Mouse (Mus musculus): ENCODE data around the gene Ephb1. TPM values are rescaled to one million over a fixed set of nuclear protein-coding genes. Genes with fewer than 3 reads are reported as not detected.

Ephb1 gene
- polyA plus RNA-seq, 1 experiment from 2014 or later: 1.7 TPM

DNA sequence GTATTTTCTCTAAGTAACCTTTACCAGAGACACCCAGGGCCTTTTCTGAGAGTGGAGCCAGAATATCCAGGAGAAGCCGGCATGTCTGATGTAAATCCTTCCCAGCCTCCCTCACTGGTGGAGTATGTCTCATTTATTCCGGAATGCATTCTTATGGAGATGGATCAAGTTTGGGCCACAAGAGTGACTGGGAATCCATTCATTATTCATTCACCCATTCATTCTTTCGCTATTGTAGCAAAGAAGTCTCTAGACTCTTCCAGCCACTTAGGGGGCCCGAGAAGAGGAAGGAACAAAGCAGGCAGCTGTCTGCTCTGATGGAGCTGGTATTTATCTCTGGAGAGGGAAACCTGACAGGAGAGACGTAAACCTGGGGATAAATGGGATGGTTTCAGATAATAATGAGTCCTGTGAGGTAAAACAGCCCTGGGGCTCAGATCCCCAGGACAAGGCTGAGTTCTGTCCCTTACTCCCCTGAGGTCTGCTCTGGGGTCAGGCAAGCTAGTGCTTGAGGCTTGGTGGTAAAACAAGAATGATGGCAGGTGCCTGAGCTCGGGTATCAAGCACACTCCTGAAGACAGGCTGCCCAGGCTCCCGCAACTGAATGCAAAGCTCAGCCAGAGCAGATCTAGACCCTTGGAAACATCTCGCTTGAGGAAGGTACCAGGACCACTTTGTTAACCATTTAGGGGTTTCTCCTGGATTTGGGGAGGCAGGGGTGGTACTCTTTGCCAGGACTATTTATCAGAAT, 309.2 kb downstream of the Ephb1 start:
- no peaks in the 10 kb centered on the region for H3K4me1 ChIP-seq (ENCODE audit: control insufficient read depth in 2 of 2, insufficient read depth in 2 of 2, low read length in 2 of 2)
- H3K9me3 ChIP-seq (ENCODE audit: control insufficient read depth, low read length): no peaks in the 10 kb centered on the region
- no peak for ATAC-seq (ENCODE audit: insufficient number of reproducible peaks, insufficient read depth, low FRiP score, low read depth)
- no peak overlapping the region for H3K27ac ChIP-seq (replicated peaks in 1 of 2; ENCODE audit: control insufficient read depth in 1 of 2, insufficient read depth in 1 of 2, low read depth in 2 of 2, low read length in 2 of 2)
- no peaks in the 10 kb centered on the region for H3K36me3 ChIP-seq (ENCODE audit: control insufficient read depth, insufficient read depth, low read length)
- WGBS: 57% methylated on average over 8 of the region's 8 CpGs
- H3K4me2 ChIP-seq (ENCODE audit: low read length): no peak overlapping the region
- no peaks in the 10 kb centered on the region for H3K27me3 ChIP-seq (ENCODE audit: control insufficient read depth, insufficient read depth, low read length)
- no peak overlapping the region for H3K9ac ChIP-seq (ENCODE audit: low read length)
- H3K4me3 ChIP-seq (ENCODE audit: control insufficient read depth in 1 of 2, insufficient read depth in 1 of 2, low read depth in 1 of 2, low read length in 2 of 2): no peak overlapping the region

DNA sequence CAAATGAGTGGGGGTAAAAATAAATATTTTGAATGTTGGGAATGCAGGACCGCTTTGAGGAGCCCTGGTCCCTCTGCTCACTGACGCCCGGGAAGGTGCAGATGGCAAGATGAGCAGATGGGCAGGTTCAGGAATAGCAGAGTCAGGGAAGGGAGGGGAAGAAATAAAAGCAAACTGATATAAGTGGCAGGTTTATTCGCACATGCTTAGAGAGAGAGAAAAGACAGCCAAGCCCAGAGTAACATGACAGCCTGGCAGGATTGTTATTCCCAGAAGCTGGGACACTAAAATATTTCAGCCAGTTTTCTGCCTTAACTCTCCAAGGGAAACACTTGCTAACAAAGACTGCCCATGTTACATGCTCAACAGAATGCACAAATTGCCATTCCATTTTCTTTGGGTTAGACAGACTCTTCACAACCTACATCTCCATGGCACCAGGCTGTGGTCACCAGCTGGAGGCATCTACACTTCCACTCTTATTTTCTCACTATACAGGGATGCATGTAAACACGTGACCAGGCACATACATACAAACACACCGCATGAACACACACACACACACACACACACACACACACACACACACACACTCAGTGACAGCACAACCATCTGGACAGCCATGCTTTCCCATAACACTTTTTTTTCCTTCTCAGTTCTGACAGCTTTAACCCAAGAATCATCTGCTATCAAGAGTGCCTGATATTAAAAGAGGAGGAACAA, 315.3 kb downstream of the Ephb1 start:
- Histone ChIP-seq H3K4me2 (ENCODE audit: low read length) (no peak overlapping the region), H3K27ac (replicated peaks in 1 of 2; ENCODE audit: control insufficient read depth in 1 of 2, insufficient read depth in 1 of 2, low read depth in 2 of 2, low read length in 2 of 2) (no peak overlapping the region), H3K4me3 (ENCODE audit: control insufficient read depth in 1 of 2, insufficient read depth in 1 of 2, low read depth in 1 of 2, low read length in 2 of 2) (no peak overlapping the region), H3K9ac (ENCODE audit: low read length) (no peak overlapping the region), H3K4me1 (ENCODE audit: control insufficient read depth in 2 of 2, insufficient read depth in 2 of 2, low read length in 2 of 2) (no peaks in the 10 kb centered on the region), H3K36me3 (ENCODE audit: control insufficient read depth, insufficient read depth, low read length) (no peaks in the 10 kb centered on the region), H3K9me3 (ENCODE audit: control insufficient read depth, low read length) (no peaks in the 10 kb centered on the region), H3K27me3 (ENCODE audit: control insufficient read depth, insufficient read depth, low read length) (0 out of 2 replicates have a peak, but pooled peaks cover 3% of the 10 kb centered on the region)
- WGBS: 79% methylated on average over 6 of the region's 6 CpGs
- no peak for ATAC-seq (ENCODE audit: insufficient number of reproducible peaks, insufficient read depth, low FRiP score, low read depth)

DNA sequence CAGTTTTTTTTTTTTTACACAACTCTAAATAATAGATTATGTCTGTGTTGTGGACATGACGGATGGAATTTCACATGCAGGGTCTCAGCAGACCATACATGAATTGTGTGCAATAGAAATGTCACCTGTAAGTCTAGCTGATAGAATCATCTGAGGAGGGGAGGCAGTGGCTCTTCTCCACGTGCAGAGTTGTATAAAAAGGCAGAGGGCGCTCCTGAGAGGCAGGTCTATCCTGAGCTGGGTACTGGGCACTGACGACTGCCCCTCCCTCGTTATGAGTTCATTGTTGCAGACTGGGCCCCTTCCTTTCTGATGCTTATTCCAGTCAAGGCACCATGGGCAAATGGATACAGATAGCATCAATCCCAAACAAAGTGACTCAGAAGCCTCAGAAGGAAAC, 318.4 kb downstream of the Ephb1 start:
- no peak overlapping the region for H3K27ac ChIP-seq (replicated peaks in 1 of 2; ENCODE audit: control insufficient read depth in 1 of 2, insufficient read depth in 1 of 2, low read depth in 2 of 2, low read length in 2 of 2)
- 0 out of 2 replicates have a peak, but pooled peaks cover 3% of the 10 kb centered on the region for H3K27me3 ChIP-seq (ENCODE audit: control insufficient read depth, insufficient read depth, low read length)
- ATAC-seq (ENCODE audit: insufficient number of reproducible peaks, insufficient read depth, low FRiP score, low read depth): no peak

DNA sequence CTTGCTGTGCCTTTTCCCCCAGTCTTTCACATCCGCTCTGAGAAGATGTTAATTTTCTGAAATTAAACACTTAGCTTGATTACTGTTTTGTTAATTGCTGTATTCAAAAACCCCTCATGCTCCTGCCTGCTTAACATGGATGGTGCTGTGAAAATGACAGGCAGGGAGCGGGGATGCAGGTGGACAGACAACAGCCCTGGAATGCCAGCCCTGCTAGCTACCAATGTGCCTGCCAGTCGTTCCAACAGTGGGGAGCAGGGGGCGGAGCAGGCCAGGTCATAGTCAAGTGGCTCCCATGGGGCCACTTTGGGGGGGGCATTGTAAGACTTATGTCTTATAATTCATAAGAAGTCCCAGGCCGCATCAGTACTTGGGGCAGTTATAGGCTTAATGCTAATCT, 321.3 kb downstream of the Ephb1 start:
- no peak overlapping the region for H3K27ac ChIP-seq (replicated peaks in 1 of 2; ENCODE audit: control insufficient read depth in 1 of 2, insufficient read depth in 1 of 2, low read depth in 2 of 2, low read length in 2 of 2)
- no peaks in the 10 kb centered on the region for H3K9me3 ChIP-seq (ENCODE audit: control insufficient read depth, low read length)
- 0 out of 2 replicates have a peak, but pooled peaks cover 3% of the 10 kb centered on the region for H3K27me3 ChIP-seq (ENCODE audit: control insufficient read depth, insufficient read depth, low read length)
- H3K4me1 ChIP-seq (ENCODE audit: control insufficient read depth in 2 of 2, insufficient read depth in 2 of 2, low read length in 2 of 2): no peaks in the 10 kb centered on the region
- H3K4me3 ChIP-seq (ENCODE audit: control insufficient read depth in 1 of 2, insufficient read depth in 1 of 2, low read depth in 1 of 2, low read length in 2 of 2): no peak overlapping the region
- H3K36me3 ChIP-seq (ENCODE audit: control insufficient read depth, insufficient read depth, low read length): no peaks in the 10 kb centered on the region
- WGBS: 72% methylated on average over 5 of the region's 5 CpGs
- no peak overlapping the region for H3K9ac ChIP-seq (ENCODE audit: low read length)
- ATAC-seq (ENCODE audit: insufficient number of reproducible peaks, insufficient read depth, low FRiP score, low read depth): no peak
- no peak overlapping the region for H3K4me2 ChIP-seq (ENCODE audit: low read length)

More for the DNA sequence above, 318.4 kb downstream of the Ephb1 start:
- Histone ChIP-seq H3K4me1 (ENCODE audit: control insufficient read depth in 2 of 2, insufficient read depth in 2 of 2, low read length in 2 of 2) (no peaks in the 10 kb centered on the region), H3K4me2 (ENCODE audit: low read length) (no peak overlapping the region), H3K9me3 (ENCODE audit: control insufficient read depth, low read length) (no peaks in the 10 kb centered on the region), H3K36me3 (ENCODE audit: control insufficient read depth, insufficient read depth, low read length) (no peaks in the 10 kb centered on the region), H3K9ac (ENCODE audit: low read length) (no peak overlapping the region), H3K4me3 (ENCODE audit: control insufficient read depth in 1 of 2, insufficient read depth in 1 of 2, low read depth in 1 of 2, low read length in 2 of 2) (no peak overlapping the region)
- WGBS: 56% methylated on average over 5 of the region's 5 CpGs

DNA sequence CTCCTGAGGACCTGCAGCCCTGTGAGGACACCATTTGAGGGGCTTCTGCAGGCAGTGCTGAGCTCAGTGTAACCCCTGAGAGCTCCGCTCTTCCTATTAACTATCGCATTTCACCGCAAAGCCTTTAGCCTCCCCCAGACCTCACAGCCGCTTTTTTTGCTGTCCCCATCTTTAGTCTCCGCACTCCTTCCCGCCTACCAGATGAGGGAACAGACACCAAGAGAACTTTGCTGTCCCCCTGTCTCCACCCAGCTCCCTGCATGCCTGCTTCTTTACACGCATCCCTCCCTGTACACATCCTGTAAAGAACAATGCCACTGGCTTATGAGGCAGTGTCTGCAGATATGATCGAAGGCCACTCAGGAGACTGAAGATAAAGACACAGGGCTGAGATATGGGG, 322.1 kb downstream of the Ephb1 start:
- 52% methylated on average over 8 of the region's 8 CpGs for WGBS
- no peaks in the 10 kb centered on the region for H3K9me3 ChIP-seq (ENCODE audit: control insufficient read depth, low read length)
- no peak for ATAC-seq (ENCODE audit: insufficient number of reproducible peaks, insufficient read depth, low FRiP score, low read depth)
- H3K27ac ChIP-seq (replicated peaks in 1 of 2; ENCODE audit: control insufficient read depth in 1 of 2, insufficient read depth in 1 of 2, low read depth in 2 of 2, low read length in 2 of 2): no peak overlapping the region
- H3K9ac ChIP-seq (ENCODE audit: low read length): no peak overlapping the region
- H3K4me2 ChIP-seq (ENCODE audit: low read length): no peak overlapping the region
- no peak overlapping the region for H3K4me3 ChIP-seq (ENCODE audit: control insufficient read depth in 1 of 2, insufficient read depth in 1 of 2, low read depth in 1 of 2, low read length in 2 of 2)
- H3K36me3 ChIP-seq (ENCODE audit: control insufficient read depth, insufficient read depth, low read length): no peaks in the 10 kb centered on the region
- H3K4me1 ChIP-seq (ENCODE audit: control insufficient read depth in 2 of 2, insufficient read depth in 2 of 2, low read length in 2 of 2): no peaks in the 10 kb centered on the region
- H3K27me3 ChIP-seq (ENCODE audit: control insufficient read depth, insufficient read depth, low read length): 0 out of 2 replicates have a peak, but pooled peaks cover 3% of the 10 kb centered on the region

DNA sequence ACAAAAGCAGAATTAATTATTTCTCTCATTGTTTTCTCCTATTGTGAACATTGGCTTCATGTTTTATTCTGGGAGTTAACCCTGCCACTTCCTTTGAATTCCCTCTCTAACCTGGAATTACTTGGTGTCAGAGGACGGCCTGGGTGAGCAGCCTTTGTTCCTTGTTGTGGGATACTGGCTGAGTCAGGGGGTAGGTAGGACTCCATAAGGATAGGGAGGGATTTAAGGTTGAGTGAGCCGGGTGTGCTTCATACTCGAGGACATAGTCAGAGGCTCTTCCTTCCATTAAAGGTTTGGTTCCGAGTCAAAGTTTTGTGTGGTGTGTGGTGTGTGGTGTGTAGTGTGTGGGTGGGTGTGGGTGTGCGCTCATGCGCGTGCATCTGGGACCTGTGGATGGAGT, 324.8 kb downstream of the Ephb1 start:
- WGBS: 83% methylated on average over 7 of the region's 7 CpGs
- no peak for ATAC-seq (ENCODE audit: insufficient number of reproducible peaks, insufficient read depth, low FRiP score, low read depth)

DNA sequence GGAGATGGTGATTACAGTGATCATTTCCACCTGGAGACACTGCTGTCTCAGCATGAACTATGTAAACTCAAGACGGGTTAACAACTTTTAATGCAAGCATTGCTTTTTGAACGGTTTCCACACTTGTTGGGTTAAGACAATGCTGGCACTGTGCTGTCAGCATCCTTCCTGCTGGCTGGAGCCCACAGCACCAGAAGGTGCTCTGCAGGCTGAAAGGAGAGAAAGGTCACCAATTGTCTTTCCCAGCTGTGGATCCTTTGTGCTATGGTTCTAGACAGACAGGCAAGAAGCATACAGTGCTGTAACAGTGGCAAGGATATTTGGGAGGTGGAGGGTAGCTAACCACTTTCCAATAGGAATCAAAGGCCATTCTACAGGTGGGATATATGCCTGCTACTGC, 328.4 kb downstream of the Ephb1 start:
- H3K4me1 ChIP-seq (ENCODE audit: control insufficient read depth in 2 of 2, insufficient read depth in 2 of 2, low read length in 2 of 2): no peaks in the 10 kb centered on the region
- ATAC-seq (ENCODE audit: insufficient number of reproducible peaks, insufficient read depth, low FRiP score, low read depth): no peak
- H3K4me3 ChIP-seq (ENCODE audit: control insufficient read depth in 1 of 2, insufficient read depth in 1 of 2, low read depth in 1 of 2, low read length in 2 of 2): no peak overlapping the region
- H3K27me3 ChIP-seq (ENCODE audit: control insufficient read depth, insufficient read depth, low read length): no peaks in the 10 kb centered on the region
- H3K27ac ChIP-seq (replicated peaks in 1 of 2; ENCODE audit: control insufficient read depth in 1 of 2, insufficient read depth in 1 of 2, low read depth in 2 of 2, low read length in 2 of 2): no peak overlapping the region
- H3K9ac ChIP-seq (ENCODE audit: low read length): no peak overlapping the region
- WGBS: 88% methylated on average over 2 of the region's 2 CpGs
- no peaks in the 10 kb centered on the region for H3K9me3 ChIP-seq (ENCODE audit: control insufficient read depth, low read length)
- H3K4me2 ChIP-seq (ENCODE audit: low read length): no peak overlapping the region
- no peaks in the 10 kb centered on the region for H3K36me3 ChIP-seq (ENCODE audit: control insufficient read depth, insufficient read depth, low read length)

More for the DNA sequence above, 324.8 kb downstream of the Ephb1 start:
- Histone ChIP-seq H3K27me3 (ENCODE audit: control insufficient read depth, insufficient read depth, low read length) (no peaks in the 10 kb centered on the region), H3K4me3 (ENCODE audit: control insufficient read depth in 1 of 2, insufficient read depth in 1 of 2, low read depth in 1 of 2, low read length in 2 of 2) (no peak overlapping the region), H3K27ac (replicated peaks in 1 of 2; ENCODE audit: control insufficient read depth in 1 of 2, insufficient read depth in 1 of 2, low read depth in 2 of 2, low read length in 2 of 2) (no peak overlapping the region), H3K4me2 (ENCODE audit: low read length) (no peak overlapping the region), H3K9me3 (ENCODE audit: control insufficient read depth, low read length) (no peaks in the 10 kb centered on the region), H3K9ac (ENCODE audit: low read length) (no peak overlapping the region), H3K4me1 (ENCODE audit: control insufficient read depth in 2 of 2, insufficient read depth in 2 of 2, low read length in 2 of 2) (no peaks in the 10 kb centered on the region), H3K36me3 (ENCODE audit: control insufficient read depth, insufficient read depth, low read length) (no peaks in the 10 kb centered on the region)

Measured in heart, embryonic 14.5 days (tissue).